Mouse (Mus musculus) heart, postnatal 4 days (tissue): ENCODE data around the gene Rpl35. TPM values are rescaled to one million over a fixed set of nuclear protein-coding genes. Genes with fewer than 3 reads are reported as not detected.

Source experiments
- DNase-seq: peaks from one replicate; pipeline ENCODE4 v3.0.0; 2021
- total RNA-seq, 2 experiments: library from RNA; stranded (reverse); gene quantifications; 2 replicates each; pipeline ENCODE4 v1.2.3; 2021

The Rpl35 gene
- total RNA-seq, 2 experiments from 2014 or later: 455 to 469 TPM

DNA sequence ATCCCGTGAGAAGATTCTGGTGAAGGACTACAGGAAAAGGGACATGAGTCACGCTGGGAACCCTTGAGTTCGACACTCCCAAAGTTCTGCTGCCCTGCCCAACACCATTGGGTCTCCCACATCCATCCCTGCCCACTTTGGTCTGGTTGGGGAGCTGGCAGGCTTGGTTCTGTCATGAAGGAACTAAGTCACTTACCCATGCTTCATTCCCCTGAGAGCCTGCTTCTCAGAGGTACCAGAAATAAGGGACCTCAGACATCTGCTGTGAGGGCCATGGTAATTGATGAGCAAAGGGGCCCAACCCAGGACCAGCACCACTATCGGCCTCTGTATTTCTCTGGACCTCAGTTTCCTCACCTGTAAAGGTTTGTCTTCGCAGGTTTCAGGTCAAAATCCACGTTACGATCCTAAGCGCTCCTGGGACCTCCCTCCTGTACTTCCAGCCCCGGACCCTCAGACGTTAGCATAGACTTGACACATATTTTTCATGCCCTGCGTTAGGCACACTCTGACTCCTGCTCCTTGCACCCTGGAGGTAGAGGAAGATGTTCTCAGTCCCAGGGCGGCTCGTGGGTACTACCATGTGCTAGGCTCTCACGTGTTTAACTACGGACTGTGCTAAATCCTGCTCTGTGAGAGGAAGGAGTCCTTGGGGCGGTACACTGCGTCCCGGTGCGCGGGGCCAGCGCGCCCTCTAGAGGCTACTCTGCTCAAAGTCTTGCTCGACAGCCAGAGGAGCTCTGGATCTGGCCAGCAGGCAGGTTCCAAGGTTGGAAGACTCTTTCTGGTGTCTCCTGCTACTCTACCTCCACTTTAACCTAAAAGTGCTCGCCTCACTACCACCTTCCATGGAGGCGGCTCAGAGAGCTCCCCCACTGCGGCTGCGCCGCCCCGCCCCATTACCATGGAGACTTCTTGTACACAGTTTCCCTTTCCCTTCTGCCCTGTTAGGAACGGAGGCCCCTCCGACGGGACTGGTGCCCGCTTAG, 7.7 kb downstream of the Rpl35 start, which contains the start of gene Wdr38:
TSS of gene Wdr38 (plus strand) at position 91 of the 989 bp plus-strand sequence.
- peak; percentile 92 for DNase-seq

DNA sequence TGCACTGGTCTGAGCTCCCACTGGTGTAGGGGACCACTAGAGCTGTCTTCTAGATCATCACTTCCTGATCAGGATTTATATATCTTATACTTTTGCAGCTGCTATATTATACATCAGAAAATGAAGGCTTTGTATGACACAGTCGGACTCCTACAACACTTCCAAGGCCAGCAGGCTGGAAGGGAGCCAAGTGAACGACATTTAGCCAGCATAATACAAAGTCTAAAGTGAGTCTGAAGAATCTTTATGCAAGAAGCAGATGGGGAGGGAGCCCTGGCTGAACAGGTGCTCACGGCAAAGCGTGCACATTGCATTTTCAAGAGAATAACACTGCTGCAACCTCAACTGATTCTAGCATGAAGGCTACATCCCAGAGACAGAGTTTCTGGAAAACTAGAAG, 13.0 kb downstream of the Rpl35 start:
- DNase-seq: no peak

- DNase-seq: no peak
These were observed 13.4 kb downstream of the Rpl35 start for GRCm38 (mm10) chr2:38992004-38992403.

DNA sequence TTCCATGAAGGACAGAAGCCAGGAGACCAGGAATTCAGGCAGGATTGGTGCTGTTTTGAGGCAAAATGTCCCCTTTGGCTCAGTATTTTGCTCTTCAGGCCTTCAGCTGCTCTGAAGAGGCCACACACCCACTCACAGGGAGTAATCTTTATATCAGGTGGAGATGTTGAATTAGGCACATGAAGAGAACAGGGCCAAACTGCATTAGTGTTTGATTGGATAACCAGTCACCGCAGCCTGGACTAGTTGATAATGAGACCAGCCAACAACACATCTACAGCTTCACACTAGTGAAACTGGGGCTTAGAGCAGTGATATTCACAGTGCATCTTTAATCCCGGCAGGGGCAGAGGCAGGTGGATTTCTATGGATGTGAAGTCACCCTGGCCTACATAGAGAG, 16.5 kb downstream of the Rpl35 start:
- DNase-seq: no peak

DNA sequence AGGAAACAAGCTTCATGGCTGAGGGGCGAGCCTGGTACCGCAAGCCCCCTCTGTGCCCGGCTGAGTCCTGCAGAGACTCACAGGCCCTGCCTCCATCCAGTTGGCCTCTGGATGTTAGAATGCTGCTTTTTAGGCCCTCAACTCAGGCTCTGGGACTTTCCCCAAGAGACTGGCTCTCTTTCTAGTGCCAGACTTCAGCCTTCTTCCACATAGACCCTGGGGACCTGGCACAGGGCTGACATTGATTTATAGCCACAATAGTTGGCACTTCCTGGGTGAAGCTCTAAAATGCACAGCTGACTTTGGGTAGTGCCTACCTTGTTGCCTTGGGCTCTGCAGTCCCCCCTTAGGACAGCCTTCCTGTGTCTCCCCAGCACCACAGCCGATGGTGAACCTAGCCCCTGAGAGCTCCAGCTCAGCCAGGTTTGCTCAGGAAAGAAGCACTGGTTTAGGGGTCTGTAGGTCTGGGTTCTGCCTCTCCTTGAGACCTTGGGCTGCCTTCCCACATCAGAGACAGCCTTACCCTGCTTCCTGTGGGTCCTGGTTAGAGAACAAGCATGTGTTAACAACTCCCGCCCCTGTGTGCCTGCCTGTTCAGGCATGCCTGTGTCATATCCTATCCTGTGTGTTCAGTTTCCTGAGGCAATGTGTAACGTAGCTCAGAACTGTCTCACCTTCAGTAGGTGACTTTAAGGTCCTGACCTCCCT, 17.5 kb downstream of the Rpl35 start:
- DNase-seq: no peak

- DNase-seq: no peak
These were observed 18.1 kb downstream of the Rpl35 start for GRCm38 (mm10) chr2:38987371-38987770.

- DNase-seq: peak; percentile 70
These were observed 18.8 kb downstream of the Rpl35 start for GRCm38 (mm10) chr2:38986580-38986979.

- DNase-seq: no peak
These were observed 22.0 kb downstream of the Rpl35 start for GRCm38 (mm10) chr2:38983456-38983855.

DNA sequence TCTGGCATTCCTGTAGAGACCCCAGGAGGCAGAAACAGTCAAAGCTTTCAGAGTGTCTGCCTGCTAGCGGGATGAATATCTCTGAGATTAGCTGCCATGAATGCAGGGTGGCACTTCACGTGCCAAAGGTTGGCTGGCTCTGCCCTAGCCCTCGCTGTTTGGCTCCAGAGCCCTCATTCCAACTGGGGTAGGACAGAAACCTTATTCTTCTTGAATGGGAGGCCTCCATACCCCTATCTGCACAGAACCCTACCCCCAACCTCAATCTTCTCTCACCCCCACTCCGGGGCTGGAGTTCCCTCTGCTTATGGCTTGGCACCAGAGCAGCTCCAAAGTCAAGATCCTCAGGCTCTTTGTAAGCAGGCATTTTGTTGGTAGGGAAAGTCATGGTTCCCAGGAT, 27.6 kb downstream of the Rpl35 start:
- DNase-seq: no peak

- no peak for DNase-seq
These were observed 29.3 kb downstream of the Rpl35 start for GRCm38 (mm10) chr2:38975941-38976805.

DNA sequence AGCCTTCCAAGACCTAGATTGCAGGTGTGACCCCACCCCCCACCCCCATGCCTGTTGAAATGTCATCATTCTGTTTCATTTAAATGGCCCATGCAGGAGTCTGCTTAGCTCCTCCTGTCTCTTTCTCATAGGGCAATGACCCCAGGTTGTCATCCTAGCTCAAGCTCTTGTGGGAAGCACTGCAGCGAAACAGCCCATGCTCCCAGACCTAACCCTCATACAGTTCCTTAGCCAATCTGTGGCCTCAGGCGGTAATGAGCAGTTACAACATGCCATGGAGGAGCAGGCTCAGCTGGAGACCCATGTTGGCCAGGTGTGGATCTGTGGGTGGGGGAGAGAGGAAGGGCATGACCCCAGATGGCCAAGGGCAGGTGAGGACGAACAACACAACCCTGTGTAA, 30.2 kb downstream of the Rpl35 start:
- no peak for DNase-seq

DNA sequence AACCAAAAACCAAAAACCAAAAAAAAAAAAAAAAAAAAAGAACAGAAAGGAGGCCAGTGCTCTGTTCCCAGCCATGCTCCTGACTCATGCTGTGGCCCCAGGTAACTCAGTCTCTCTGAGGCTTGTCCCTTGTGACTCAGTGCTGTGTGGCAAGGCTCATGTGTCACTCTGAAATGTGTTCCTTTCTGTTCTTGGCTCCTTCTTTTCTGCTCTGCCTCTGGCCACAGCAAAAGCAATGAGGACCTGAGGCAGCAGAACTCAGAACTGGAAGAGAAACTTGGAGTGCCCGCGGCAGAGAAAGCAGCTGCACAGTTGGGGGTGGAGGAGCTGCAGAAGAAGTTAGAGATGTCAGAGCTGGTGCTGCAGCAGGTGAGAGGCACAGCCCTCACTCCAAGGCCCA, 31.3 kb downstream of the Rpl35 start:
- no peak for DNase-seq

GRCm38 (mm10) chr2:38973701-38974100, 31.7 kb downstream of the Rpl35 start:
- peak; percentile 40 for DNase-seq

GRCm38 (mm10) chr2:38973223-38973622, 32.2 kb downstream of the Rpl35 start:
- no peak for DNase-seq

GRCm38 (mm10) chr2:38970057-38970456, 35.4 kb downstream of the Rpl35 start:
- no peak for DNase-seq

DNA sequence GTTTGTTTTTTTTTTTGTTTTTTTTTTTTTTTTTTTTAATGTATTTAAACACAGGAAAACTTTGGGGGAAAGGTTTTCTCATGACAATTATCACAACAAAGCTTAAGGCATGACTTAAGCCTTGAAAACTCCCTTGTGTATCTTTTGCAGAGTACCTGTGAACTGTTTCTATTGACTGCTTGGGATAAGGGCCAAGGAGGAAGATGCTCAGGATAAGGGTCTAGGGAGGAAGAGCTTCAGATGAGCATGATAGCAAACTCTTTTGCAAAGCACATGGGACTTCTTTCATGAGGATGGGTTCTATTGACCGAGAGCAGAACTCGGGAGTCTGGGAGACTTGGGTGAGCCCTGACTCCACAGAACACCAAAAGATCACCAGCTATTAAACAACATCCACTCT, 35.8 kb downstream of the Rpl35 start:
- DNase-seq: no peak

DNA sequence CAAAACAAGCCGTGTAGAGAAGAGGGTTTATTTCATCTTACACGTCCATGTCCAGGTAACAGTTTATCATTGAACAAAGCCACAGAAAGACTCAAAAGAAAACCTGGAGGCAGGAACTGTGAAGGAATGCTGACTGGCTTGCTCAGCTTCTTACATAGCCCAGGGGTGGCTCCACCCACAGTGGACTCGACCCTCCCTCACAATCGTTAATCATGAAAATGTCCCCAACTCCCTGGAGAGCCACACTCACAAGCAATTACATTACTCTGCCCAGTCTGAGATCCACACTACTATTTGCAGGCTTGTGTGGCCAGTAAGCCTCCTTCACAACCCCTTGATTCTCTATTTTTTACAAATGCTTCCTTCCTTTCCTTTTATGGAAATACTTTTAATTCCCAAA, 41.2 kb downstream of the Rpl35 start:
- DNase-seq: no peak

- DNase-seq: no peak
These were observed 47.7 kb downstream of the Rpl35 start for GRCm38 (mm10) chr2:38957671-38958223.

- DNase-seq: no peak
These were observed 49.4 kb downstream of the Rpl35 start for GRCm38 (mm10) chr2:38956062-38956461.

GRCm38 (mm10) chr2:38953152-38953883, 52.1 kb downstream of the Rpl35 start:
- peak; percentile 62 for DNase-seq
